Mouse (Mus musculus) common myeloid progenitor, adult 5-6 weeks (primary cell): Measurements from ENCODE around the gene Srrt. TPM values are rescaled to one million over a fixed set of nuclear protein-coding genes. Genes with fewer than 3 reads are reported as not detected.

ENCODE experiments used
- ATAC-seq: replicated peaks from 2 replicates; pipeline ENCODE4 v1.8.0; 2016; ENCODE audit warnings: low read depth, mild to moderate bottlenecking, moderate TSS enrichment, inconsistent platforms; ENCODE audit not compliant: poor library complexity, severe bottlenecking
- total RNA-seq: library from RNA; stranded (forward); fragments of 200-1000, 187-1606 nt; gene quantifications from 2 replicates; pipeline ENCODE4 v1.2.3, GENCODE M21; 2017

Gene Srrt
- total RNA-seq, 1 experiment from 2014 or later: 373 TPM

- no peak for ATAC-seq
Measured at GRCm38 (mm10) chr5:137304165-137304564, 3.3 kb downstream of the Srrt start.

GRCm38 (mm10) chr5:137303609-137304008 lies 3.9 kb downstream of the Srrt start:
- no peak for ATAC-seq

GRCm38 (mm10) chr5:137301253-137301652 lies 6.2 kb downstream of the Srrt start:
- no peak for ATAC-seq

GRCm38 (mm10) chr5:137299240-137299639 lies 8.2 kb downstream of the Srrt start:
- no peak for ATAC-seq

GRCm38 (mm10) chr5:137297126-137297525 lies 10.3 kb downstream of the Srrt start:
- no peak for ATAC-seq

- no peak for ATAC-seq
Measured at GRCm38 (mm10) chr5:137295712-137296111, 11.8 kb downstream of the Srrt start.

- ATAC-seq: no peak
Measured at GRCm38 (mm10) chr5:137295296-137295695, 12.2 kb downstream of the Srrt start.

- ATAC-seq: peak; percentile 3; the same call in 1 of the 2 replicates
Measured at GRCm38 (mm10) chr5:137294744-137295093, 12.8 kb downstream of the Srrt start.

GRCm38 (mm10) chr5:137293839-137294743 lies 13.4 kb downstream of the Srrt start, which contains the start of gene Ufsp1:
Ufsp1 (plus strand) TSS chr5:137294629.
- peak; percentile 76 for ATAC-seq

- peak; percentile 27 for ATAC-seq
Measured at GRCm38 (mm10) chr5:137293282-137293681, 14.2 kb downstream of the Srrt start.

GRCm38 (mm10) chr5:137291381-137291926 lies 16.0 kb downstream of the Srrt start:
- ATAC-seq: no peak

- ATAC-seq: peak; percentile 10; the same call in 1 of the 2 replicates
Measured at GRCm38 (mm10) chr5:137290677-137291076, 16.8 kb downstream of the Srrt start.

- ATAC-seq: peak; percentile 36
Measured at GRCm38 (mm10) chr5:137289591-137290365, 17.7 kb downstream of the Srrt start.

- ATAC-seq: peak; percentile 7; the same call in 1 of the 2 replicates
Measured at GRCm38 (mm10) chr5:137288999-137289470, 18.4 kb downstream of the Srrt start.

- no peak for ATAC-seq
Measured at GRCm38 (mm10) chr5:137287953-137288743, 19.3 kb downstream of the Srrt start.

GRCm38 (mm10) chr5:137287032-137287952 lies 20.2 kb downstream of the Srrt start, which contains the start of gene Ache:
Ache (plus strand) TSS chr5:137287519.
- no peak for ATAC-seq

GRCm38 (mm10) chr5:137286655-137287031 lies 20.8 kb downstream of the Srrt start:
- ATAC-seq: peak; percentile 54

GRCm38 (mm10) chr5:137285986-137286385 lies 21.5 kb downstream of the Srrt start:
- no peak for ATAC-seq

- ATAC-seq: no peak
Measured at GRCm38 (mm10) chr5:137285045-137285444, 22.4 kb downstream of the Srrt start.
